Mouse (Mus musculus): ENCODE data around the gene Tnks2. TPM values are rescaled to one million over a fixed set of nuclear protein-coding genes. Genes with fewer than 3 reads are reported as not detected.

The Tnks2 gene
- total RNA-seq, 2 experiments from 2014 or later = 137 to 138 TPM

DNA sequence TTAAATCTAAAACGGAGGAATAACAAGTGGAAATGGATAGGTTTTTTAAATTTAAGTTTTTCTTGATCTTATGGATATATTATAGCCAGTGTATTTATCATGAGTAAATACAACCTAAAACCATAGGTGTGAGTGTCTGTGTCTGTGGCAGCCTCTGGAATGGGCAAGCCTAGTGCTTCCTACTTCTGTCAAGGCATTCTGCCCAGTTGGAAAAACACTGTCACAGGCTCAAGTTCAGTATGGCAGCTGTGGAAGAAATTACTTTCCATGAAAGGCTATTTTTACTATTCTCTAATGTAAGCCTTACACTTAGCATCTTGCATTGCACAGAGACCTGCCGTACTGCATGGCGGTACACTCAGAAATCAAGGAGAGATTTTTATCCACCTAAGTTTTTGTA, 57.7 kb downstream of the Tnks2 start:
- DNase-seq (ENCODE audit: low spot score in 2 of 2) = no peak

DNA sequence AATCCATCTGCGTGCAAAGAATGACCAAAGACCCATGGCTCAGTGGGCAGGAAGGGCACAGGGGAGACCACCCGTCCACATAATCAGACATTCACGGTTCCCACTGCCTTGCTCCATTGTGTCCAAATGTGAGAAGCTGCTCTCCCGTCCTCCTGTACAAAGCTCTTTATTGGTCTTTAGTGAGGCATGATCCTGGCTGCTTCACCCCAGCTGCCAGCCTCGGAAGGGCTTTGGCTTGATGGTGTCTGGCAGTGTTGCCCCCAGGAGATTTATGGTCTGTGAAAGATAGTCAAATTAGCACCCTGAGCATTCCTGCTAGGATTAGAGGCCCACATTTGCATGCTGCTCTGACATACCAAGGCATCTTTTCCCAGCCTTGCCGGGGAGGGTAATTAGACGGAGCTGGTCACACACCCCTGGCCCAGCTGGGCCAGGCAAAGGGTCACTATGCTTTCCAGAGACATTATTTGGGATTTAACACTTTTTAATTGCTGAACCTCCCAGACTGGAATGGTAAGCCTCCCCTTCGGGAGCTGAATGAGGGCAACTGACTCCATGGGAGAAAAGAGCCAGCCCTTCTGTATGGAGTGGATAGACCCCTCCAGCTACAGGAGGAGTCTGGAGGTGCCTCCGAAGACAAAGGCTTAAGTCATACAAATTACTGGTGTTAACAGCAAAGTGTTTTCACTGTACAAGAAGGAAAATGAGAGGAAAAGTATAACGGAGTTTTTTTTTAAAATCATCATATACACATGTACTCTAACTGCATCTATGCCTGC, 62.9 kb downstream of the Tnks2 start:
- DNase-seq (ENCODE audit: low spot score in 2 of 2) = no peak

DNA sequence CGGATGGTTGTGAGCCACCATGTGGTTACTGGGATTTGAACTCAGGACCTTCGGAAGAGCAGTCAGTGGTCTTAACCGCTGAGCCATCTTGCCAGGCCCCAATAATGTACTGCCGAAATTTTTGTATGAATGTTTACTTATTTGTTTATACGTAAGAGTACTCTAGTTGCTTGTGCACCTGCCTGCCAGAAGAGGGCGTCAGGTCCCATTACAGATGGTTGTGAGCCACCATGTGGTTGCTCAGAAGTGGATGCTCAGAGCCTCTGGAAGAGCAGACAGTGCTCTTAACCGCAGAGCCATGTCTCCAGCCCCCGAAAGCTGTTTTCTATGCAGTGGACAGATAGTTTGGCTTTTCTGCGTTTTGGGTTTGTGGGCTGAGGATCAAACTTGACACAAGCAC, 63.7 kb downstream of the Tnks2 start:
- DNase-seq (ENCODE audit: low spot score in 2 of 2) = peak in 1 of 2 experiments; percentile 54

DNA sequence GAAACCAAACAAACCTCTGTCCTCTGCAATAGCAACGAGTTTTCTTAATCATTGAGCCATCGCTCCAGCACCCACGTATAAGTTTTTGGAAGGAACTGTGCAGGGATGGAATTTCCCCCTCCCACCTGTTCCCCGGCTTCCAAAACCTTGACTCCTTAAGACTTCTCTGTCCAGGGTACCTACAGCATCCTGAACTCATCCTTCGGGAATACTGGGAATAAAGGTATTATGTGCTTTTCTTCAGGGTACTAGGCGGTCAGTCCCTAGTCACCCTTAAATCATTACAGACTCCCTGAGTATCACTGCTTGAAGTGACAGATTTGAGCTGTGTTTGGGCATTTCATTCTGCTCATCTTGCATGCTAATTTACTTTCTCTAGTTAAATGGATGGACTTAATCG, 69.3 kb downstream of the Tnks2 start:
- no peak for DNase-seq (ENCODE audit: low spot score in 2 of 2)

DNA sequence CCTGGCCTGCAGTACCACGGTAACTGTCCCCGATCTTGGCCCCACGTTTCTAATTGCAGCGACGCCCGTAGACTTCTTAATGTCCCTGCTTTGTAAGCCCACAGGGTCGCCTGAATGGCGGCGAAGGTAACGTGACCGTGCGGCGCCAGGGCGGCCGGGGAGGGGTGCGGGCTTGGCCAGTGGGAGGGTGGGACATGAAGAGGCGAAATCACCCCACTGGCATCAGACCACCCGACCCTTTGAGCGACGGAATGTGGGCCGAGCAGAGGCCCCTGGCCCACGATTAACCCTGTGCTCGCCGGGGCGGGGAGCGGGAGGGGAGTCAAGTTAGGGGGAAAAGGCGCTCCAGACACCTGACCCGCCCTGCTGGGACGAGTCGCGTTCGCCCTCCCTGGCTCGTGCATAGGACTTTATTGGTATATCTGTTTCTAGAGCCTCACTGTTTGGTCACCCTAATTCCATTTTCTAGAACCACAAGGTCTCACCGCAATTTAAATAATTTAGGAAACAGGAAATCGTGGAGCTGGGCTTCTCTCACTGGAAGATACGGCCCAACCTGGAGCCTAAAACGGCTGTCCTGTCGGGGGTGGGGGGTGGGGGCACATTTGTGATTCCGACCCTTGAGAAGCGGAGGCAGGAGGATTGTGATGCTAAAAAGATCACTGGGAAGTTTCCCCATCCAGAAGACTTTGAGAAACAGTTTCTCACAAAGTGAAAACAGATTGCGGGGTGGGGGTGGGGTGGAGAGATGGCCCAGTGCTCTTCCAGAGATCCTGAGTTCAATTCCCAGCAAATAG, 70.4 kb downstream of the Tnks2 start:
- DNase-seq (ENCODE audit: low spot score in 2 of 2) = peak; percentile 68 to 69

DNA sequence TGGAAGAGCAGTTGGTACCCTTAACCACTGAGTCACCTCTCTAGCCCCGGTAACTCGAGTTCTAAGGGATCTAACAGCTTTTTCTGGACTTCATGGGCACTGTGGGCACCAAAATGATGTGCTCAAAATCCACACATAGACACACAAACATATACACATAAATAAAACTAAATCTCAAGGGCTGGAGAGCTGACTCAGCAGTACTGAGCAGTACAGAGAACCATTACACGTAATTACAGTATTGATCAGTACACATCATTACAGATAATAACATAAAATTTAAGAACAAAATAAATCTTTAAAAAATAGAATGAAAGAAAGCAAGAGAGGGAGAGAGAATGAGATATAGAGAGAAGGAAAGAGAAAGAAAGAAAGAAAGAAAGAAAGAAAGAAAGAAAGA, 75.1 kb downstream of the Tnks2 start:
- DNase-seq (ENCODE audit: low spot score in 2 of 2) = no peak

DNA sequence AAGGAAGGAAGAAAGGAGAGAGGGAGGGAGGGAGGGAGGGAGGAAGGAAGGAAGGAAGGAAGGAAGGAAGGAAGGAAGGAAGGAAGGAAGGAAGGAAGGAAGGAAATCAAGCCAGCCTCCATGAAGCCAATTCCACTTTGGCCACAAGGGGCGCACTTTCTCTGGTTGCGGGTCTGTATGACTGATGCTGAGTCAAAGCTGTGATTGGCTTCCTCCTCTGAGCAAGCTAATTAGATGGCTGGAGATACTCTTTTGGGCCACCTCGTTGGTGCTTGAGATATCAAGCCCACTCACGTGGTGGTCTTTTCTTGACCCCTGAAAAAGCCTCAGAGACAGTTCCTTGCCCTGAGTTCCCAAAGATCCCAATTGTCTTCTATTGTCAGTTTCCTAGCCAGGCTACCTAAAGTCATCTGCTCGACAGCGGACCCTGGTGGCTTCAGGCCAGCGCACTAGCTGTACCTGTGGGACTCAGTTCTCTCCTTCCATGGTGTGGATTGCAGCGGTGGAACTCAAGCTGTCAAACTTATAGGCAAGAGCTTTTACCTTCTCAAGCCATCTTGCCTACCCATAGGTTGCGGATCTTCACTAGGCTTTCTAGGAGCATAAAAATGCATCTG, 75.8 kb downstream of the Tnks2 start:
- DNase-seq (ENCODE audit: low spot score in 2 of 2) = peak in 1 of 2 experiments; percentile 46

DNA sequence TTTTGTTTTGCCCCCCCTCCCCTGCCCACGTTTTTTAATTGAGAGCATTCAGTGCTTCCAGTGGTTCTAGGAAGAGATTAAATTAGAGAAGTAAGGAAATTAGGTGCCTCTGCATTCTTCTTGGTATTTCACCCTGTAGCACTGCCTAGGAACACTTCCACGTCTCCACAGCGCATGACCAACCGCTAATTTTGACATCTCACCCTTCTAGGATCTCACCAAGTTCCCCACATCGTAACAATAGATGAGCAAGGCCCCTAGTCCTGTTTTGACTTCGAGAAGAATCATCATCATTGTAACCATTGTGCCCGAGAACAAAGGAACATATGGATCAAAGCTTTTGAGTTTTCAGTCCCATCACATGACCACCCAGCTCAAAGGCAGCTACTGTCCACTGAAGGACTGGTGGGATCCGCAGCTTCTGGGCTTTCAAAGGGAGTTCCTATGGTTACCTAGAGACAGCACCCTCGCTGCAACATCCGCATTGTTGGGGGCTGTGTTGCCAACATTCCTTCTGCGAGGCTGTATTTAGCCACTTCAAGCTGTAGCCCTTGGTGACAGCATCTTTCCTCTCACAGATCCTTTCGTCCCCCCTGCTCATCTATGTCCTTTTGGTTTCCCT, 76.5 kb downstream of the Tnks2 start:
- DNase-seq (ENCODE audit: low spot score in 2 of 2) = peak; percentile 42 to 44

DNA sequence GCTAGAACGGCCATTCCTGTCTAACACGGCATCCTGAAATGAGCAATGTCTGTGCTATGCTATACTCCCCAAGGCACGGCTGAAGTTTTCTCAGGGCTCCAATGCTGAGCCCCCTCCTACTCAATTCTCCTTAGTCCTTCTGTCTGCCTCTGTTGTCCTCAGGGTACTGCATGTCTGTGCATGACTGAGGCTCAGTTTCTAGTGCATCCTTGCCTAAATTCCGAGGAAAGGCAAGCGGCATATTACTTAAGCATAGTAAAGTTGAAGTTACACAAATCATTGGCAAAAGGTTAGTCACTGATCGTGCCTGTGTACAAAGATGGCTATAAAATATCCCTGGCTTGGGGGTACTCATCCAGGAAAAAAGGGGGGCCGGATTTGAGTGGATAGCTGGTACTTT, 79.0 kb downstream of the Tnks2 start:
- no peak for DNase-seq (ENCODE audit: low spot score in 2 of 2)

DNA sequence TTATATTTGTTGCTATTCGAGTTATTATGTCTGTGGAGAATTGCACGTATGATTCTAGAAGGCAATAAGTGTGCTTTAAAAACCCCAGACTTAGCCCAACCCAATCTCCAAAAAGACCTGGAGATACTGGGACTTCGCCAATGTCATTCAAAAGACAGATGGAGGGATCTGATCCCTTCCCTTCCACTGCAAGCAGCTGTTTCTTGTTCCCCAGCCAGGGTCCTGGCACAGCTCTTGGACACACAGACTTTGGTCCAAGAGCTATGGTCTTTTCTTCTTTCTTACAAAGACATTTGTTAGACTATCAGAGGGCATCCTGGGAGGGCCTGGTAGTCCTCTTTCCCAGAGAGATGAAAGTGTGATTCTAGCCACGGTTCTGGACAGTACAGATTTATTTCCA, 82.2 kb downstream of the Tnks2 start:
- DNase-seq (ENCODE audit: low spot score in 2 of 2) = no peak

DNA sequence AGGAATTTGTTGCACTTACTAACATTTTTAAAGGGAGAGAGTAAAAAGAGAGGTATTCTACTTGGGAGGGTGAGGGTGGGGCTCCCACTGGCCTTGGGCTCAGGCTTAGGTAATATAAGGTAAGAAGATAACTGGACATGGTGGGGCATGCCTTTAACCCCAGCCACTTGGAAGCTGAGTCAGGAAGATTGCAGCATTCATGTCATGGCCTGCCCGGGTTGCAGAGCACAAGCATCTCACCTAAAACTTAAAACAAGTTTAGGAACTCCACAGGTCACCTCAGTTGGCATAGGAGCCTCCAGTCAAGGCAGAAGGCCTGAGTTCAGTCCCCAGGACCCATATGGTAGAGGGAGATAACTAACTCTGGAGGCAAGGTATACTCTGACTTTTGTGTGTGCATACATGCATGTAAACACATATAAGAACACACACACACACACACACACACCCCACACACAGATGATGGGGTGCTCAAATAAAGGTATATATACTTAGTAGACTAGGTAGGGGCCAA, 82.9 kb downstream of the Tnks2 start:
- DNase-seq (ENCODE audit: low spot score in 2 of 2) = no peak

DNA sequence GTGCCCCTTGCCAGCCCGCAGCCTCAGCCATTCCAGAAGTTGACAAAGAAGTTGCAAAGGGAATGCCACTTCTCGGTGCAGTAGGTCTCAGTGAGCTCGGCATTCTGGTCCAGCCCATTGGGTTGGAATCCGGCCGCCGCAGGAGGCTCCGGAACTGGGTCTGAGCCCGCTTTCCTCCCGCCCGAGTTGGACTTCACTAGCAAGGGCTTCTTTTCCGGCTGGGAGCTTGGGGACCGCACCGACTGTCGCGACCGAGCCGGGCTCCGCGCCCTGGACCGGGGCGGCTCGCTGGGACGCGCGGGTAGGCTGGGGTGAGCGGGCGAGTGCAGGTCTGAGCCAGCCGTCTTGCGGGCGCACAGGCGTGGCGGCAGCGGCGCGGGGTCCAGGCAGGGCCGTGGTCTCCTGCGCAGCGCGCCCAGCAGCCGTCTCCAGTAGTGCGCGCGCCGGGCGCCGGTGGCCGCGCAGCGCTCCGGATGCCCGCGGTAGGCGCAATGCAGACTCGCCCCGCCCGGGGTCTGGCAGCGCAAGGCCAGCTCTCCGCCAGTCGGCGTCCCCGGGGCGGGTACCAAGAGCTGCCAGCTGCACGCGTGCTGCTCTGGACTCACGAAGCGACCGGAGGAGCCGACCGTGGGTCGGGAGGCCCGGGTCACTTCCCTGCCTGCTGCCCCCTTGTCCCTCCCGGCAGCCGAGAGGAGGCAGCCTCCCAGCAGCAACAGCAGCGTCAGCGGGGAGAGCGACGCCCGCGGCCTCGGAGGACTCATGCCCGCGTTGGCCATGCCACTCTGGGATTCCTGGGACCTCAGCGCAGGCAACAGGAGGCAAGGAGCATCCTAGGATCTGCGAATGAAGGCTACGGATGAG, 84.6 kb downstream of the Tnks2 start:
- peak; percentile 78 to 80 for DNase-seq (ENCODE audit: low spot score in 2 of 2)

DNA sequence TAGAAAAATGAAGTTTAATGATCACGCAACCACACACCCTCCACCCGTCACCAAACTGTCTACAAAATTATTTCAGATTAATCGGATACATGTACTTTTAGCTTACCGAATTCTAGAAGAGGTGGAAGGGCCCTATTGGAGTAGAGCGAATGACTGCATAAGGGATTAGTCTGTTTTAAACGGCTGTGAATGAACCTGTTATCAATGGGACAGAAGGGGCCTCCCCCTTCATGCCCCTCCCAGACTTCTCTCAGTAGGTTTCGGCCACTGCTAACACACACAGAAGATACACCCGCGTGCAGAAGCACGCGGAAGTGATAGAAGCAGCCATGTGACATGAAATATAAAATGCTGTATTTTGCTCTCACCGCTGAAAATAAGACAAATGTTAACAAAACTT, 85.4 kb downstream of the Tnks2 start, which contains the start of gene Fgfbp3:
Gene Fgfbp3, minus strand, starts transcription at position 150 of the 400 bp plus-strand sequence.
- DNase-seq (ENCODE audit: low spot score in 2 of 2) = peak in 1 of 2 experiments; percentile 10

DNA sequence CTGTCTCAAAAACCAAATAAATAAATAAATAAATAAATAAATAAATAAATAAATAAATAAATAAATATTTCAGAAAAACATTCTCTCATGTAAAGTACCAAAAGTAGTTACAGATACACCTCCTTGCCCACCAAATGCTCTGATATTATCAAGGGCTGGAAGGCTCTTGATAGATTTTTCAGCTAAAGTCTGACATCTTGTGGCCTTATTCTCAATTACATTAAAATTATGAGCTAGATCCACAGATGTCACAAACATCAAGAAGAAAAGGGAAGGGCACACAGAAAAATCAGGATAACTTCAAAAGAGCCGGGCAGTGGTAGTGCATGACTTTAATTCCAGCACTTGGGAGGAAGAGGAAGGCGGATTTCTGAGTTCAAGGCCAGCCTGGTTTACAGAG, 88.0 kb downstream of the Tnks2 start:
- DNase-seq (ENCODE audit: low spot score in 2 of 2) = peak in 1 of 2 experiments; percentile 60

DNA sequence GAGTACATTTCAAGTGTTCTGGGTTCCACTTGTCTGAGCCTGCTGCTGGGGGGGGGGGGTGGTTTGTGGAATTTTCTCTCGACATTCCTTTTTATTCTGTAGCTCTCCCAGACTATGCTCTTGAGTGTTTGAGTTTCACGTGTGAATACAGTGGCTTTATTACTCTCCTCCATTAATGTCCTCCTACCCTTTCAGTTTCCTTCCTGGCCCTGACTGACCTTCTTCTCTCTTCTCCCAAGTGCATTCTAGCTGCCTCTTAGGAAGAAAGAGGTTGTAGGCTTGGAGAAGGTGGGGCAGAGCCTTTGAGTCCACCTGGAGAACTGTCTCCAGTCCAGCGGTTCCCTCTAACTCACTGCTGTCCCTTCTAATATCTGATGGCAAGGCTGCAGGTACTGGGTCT, 88.9 kb downstream of the Tnks2 start:
- no peak for DNase-seq (ENCODE audit: low spot score in 2 of 2)

DNA sequence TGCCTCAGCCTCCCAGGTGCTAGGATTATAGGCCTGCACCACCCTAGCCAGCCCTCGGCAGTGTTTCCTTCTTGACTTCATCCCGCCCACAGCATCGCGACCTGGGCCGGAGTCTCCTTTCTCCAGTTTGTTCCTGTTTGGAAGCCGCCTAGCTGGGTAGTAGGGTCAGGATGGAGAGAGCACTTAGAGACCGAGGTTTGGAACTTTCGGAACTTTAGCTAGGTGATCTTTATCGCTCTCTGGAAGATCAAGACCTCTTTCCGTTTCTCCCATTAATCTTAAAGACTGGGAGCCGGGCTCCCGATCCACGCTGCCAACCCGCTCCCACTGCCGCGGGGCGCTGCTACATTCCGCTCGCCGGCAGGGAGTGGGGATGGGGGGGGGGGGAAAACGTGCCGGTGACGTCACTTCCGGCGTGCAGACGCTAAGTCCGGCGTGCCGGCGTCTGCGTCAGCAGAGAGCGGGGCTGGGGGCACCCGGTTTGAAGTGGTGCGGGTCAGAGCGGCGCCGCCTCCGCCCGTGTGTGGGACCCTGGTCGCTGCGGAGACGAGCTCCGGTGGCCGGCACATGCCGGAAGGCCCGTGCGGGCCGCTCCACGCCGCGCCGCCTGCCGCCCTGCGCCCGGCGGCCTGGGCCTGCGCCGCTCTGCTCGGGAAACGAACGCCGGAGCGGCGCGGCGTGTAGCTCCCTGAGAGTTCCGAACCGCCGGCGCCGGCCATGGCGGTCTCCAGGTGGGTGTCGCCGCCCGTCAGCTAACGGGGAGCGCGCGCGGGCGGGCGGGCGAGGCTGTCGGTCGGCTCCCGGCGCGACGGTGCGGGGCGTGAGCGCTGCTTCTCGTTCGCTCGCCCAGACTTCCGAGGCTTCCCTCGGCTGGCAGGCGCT, 91.9 kb downstream of the Tnks2 start, which contains the start of gene Btaf1:
Gene Btaf1, plus strand, starts transcription at position 409 of the 882 bp plus-strand sequence.
- peak; percentile 80 to 86 for DNase-seq (ENCODE audit: low spot score in 2 of 2)

DNA sequence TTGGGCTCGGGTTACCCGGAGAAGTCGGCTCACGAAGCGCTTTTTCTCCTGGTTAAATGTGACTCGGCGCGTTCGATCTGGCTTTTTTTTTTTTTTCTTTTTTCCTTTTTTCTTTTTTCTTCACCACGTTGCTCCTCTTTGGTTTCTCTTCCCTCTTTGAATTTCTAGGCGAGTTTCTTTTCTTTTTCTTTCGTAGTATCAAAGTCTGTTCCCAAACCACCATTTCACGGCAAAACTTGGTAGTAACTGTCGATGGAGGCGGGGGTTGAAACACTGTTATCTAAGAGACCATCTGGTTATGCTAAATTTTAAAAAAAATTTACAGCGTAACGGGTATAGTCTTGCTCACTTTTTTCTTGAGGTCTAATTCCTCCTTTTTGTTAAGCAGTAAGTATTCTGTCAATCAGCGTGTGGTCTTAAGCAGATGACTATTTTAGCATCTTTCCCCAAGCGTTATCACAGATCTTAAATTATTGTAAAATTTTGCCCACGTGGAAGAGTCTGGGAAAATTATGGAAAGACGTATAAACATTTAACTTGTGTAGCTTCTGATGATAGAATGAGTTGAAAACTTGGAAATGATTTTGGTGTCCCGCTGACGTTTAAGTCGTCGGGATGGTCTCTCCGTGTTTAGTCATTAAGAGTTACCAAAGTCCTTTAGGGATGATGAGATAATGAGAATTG, 92.7 kb downstream of the Tnks2 start:
- peak in 1 of 2 experiments; percentile 19 for DNase-seq (ENCODE audit: low spot score in 2 of 2)

DNA sequence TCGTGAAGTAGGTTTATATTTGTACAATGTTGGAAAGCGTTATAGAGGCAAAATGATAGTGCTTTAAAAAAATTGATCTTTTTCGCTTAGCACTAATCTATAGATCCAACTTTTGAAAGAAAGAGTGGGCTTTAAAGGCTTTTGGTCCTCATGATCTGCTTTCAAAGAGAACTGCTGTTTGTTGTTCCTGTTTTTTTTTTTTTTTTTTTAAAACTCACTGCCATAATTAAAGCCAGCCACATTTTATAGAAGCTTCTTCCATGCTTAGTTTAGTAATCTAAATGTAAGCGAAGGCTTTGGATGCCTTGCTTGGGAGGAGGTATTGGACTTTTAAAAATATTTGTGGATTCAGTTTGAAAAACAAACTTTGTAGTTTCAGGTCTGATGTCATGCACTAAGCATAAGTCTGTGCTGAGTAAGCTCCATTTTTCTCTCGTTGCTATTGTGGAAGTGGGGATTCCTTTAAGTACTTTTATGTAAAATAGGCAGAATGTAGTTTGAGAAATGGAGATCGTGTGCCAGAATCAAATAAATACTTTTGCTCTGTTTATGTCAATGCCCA, 93.8 kb downstream of the Tnks2 start:
- no peak for DNase-seq (ENCODE audit: low spot score in 2 of 2)
